Mouse (Mus musculus): ENCODE measurements around the gene Cebpe. TPM values are rescaled to one million over a fixed set of nuclear protein-coding genes. Genes with fewer than 3 reads are reported as not detected.

The Cebpe gene
- not detected for total RNA-seq (2021)
- long read RNA-seq, experiment 1 = 0 reads
- long read RNA-seq, experiment 2 = 0 reads

DNA sequence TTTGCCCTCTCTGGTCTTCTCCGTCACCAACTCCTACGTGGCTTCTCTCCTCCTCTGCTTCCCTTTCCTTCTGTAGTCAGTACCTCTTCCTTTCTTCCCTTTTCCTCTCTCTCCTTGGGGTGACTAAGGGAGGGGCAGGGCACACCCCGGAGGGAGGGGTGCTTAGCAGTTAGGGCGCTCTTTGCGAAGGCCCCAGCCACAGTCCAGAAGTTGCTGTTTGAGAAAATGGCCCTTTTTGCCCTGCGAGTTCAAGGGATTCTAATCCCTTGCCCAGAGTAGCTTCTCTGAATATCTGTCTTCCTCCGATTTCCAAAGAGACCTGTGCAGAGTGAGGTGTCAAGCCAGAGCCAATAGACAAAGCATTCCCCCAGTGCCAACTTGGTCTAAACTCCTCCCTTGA lies at the start of gene Cebpe:
Cebpe (minus strand) TSS at position 101 of the 400 bp plus-strand sequence.
- no peak for DNase-seq
- intact Hi-C loops (cut with DNase I) = no loop called here

DNA sequence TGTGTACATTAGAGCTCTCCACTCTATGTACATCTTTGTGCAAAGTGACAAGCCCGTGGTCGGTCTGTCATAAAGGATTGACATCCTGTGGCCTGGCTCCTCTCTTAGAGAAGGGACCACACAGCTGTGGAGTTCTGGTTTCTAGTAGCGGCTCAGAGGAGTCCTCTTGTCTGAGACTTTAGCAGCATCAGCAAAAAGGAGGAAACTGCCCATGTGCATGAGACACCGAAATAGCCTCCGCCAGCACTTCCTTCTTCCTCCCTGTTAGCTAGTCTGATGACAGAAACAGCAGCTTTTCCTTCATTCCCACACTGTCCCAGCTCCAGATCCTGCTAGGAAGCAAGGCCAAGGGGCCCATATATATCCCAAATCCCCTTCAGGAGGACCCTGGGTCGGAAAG lies 44.4 kb upstream of the Cebpe start:
- intact Hi-C loops (cut with DNase I) = no loop called here
- DNase-seq = no peak

DNA sequence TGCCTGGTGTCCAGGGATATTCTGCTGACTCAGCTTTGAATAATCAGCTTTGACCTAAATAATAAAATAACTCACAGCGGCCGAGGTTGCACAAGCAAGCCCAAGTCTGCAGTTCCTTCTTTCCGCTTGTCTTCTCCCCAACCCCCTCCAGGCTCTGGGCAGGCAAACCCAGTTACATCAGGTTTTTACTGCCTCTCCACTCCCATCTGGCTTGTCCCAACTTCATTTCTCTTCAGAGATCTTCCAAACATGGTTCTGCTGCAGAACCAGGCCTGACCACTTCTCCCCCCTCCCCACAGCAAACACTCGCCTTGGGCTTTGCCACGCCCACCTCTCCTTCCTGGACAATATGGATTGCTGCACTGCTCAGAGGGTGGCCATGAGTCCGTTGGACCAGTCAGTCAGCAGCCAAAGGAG lies 42.6 kb upstream of the Cebpe start:
- intact Hi-C loops (cut with DNase I) = no loop called here
- no peak for DNase-seq

DNA sequence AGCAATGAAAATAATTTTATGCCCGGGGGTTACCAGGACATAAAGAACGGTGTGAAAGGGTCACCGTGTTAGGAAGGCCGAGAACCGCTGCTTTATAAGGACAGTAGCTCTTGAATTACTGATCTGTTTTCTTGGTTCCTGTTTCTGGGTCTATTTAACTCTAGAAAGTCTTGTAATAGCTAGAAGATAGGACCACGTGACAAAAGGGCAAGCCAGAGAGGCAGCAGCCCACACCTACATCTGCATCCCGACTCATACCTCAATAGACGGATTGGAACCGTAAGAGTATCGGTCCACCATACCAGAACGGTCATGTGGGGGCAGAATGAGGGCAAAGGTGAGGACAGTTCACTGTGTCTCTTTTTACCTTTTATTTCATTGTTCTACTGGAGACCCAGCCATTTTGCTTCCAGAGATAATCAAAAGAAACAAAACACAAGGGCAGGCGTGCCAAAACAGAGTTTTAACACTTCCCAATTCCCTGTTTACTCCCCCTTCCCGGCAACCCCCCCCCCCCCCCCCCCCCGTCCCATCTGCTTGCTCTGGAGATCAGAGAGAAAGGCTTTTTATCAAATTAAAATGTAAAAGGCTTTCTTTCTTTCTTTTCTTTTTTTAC lies 42.1 kb upstream of the Cebpe start:
- intact Hi-C loops (cut with DNase I) = no loop called here
- no peak for DNase-seq

DNA sequence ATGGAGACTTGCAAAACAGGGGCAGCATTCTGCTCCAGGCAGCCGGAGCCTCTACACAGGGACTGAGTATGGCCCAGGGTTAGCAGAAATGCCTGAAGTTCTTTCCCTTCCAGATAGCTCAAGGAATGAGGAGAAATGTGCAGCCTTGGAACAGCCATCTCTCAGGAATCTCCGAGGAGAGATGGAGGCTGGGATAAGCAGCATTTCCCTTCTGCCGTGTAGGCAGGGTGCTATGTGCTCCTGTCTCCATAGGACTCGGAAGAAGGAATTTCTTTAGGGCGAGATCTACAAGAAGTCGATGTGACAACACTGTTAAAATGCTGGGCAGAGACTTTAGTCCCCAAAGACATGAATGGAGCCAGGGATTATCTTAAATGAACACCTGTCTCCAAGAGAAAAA lies 41.0 kb upstream of the Cebpe start:
- intact Hi-C loops (cut with DNase I) = no loop called here
- no peak for DNase-seq

DNA sequence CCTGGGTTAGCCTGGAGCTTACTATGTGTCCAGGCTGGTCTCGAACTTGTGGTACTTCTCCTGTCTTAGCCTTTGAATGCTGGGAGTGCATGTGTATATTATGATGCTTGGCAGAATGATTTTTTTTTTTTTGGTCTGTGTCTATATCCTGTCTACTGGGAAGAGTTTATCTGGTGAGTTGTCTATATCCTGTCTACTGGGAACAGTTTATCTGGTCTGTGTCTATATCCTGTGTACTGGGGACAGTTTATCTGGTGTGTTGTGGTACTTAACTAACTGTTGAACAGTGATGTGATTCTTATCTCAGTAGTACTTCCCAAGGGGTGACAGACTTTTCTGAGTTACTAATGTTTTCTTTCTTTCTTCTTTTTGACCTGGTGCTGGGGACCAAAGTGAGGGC lies 39.8 kb upstream of the Cebpe start:
- no peak for DNase-seq
- intact Hi-C loops (cut with DNase I) = no loop called here

DNA sequence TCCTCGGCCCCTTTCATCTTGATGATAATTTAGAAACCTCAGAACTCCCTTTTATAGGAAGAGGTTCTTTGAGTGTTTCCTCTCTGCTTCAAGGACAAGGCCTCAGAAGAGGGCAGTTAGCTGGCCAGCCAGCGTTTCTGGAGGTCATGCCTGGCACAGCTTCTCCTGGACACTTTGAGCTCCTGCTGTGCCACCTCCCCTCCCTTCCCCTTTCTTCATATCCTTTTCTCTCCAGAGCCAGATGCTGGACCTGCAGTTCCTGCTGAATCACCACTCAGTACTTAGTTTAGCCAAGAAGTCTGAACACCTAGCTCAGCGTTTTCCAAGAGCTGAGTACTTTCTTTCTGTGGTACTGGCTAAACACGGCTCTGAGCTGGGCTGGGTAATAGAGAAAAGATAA lies 37.3 kb upstream of the Cebpe start:
- intact Hi-C loops (cut with DNase I) = loop anchor here (2.0 kb wide), 1 partner anchor 32 kb away; the partner anchor contains the start of gene Slc7a8
- peak in 1 of 2 experiments; percentile 38 for DNase-seq

DNA sequence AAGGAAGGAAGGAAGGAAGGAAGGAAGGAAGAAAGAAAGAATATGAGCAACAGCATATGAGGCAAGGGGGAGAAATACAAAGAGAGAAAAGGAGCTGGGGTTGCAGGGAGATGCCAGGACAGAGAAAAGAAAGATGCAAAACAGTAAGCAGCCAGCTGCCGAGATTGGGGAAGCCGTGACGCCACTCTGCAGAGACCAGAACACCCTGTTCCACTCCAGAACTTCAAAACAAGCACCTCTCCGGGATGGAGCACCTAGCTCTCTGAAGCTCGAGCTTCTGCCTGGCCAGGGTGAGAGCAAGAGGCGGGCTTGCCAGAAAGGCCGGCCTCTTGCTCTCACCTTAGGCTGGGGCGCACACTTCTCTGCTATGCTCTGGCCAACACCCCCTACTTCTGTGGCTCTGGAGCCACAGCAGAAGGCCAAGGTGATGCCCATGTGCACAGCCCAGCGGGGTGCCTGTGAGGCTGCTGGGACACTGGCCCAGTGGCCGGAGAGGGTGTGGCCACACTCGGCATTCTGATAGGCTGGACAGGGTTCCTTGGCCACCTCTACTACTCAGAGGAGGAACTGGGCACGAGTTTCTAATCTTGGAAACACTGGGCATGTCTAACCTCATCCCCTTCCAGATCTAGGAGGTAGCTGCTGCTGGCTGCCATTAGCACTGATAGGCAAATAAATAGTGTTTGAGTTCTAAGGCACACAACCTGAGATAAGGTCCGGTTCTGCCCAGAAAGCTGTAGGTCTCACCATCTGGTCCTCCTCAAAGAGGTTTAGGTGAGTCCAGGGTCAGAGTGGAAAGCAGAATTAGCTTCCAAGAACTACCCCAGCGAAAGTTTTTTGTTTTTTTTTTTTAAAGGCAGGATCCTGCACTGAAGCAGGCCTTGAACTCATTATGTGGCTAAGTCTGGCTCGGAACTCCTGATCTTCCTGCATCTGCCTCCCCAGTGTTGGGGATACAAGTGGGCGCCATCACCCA lies 36.3 kb upstream of the Cebpe start:
- DNase-seq = peak; percentile 56 to 58
- intact Hi-C loops (cut with DNase I) = loop anchor here (2.0 kb wide), 1 partner anchor 33 kb away; the partner anchor contains the start of gene Slc7a8

DNA sequence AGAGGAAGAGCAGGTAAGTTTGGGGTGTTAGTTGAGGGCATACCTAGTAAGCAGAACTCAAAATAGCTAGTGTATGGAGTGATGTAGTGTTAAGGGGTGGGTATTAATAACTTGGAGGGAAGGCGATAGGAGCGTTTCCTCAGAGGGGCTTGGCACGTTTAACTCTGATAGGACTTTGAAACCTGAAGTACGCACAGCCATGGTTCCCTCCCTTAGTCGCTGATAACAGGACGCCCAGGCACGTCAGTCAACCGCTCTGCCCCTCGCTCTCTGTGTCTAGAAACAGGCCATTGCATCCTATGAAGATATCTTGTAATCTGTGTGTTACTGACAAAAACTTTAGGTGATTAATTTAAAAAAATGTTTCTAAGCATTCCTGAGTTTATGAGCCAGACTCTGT lies 34.1 kb upstream of the Cebpe start:
- intact Hi-C loops (cut with DNase I) = no loop called here
- DNase-seq = no peak

DNA sequence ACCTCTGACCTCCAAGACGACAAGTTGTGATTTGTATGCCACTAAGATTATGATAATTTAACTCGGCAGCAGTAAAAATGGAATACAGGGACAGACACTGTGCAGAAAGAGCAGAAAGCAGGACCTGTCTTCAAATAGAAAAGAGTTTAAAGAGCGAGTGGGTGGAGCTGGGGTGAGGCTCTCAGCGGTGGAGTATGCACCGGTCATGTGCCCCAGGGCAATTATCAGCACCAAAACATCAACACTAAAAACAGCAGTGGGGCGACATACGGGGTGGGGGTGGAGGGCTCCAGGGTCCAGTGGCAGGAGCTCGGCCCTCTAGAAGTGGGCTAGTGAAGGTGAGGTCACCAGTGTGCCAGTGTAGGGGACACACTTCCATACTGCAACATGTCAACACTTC lies 32.5 kb upstream of the Cebpe start:
- intact Hi-C loops (cut with DNase I) = no loop called here
- no peak for DNase-seq

DNA sequence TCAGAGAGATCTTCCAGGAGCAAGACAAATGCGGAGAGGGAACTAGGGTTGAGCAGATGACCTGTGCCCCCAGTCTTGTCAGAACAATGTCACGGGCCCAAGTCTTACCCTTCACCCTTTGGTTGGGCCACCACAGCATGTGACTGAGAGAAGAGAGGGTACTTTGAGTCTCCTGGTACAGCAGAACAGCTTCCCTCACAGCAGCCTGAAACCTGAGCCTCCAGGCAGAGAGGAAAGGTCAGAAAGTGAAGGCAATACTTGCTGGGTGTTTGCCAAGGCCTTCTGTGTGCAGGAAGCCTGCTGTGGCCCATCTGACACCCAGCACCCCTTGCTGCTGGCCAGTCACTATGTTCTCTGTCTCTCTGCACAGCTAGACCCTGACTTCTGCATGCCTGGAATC lies 30.4 kb upstream of the Cebpe start:
- peak in 1 of 2 experiments; percentile 64 for DNase-seq

DNA sequence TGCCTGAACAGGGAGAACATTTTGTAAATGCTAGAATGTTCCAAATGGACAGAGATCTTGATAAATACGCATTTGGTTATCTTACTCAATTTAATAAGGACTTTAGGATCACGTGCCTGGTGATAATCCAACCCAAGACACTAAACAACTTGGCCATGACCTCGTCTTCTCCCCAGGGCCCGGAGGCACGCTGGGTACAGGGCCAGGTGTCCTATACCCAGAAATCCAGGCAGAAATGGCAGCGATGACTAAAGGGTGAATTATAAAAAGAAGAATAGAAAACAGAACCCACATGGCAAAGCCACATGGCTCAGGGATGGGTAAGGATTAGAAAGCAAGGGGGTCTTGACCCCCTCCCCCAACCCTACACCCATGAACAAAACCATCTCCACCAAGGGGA lies 29.7 kb upstream of the Cebpe start:
- intact Hi-C loops (cut with DNase I) = no loop called here
- no peak for DNase-seq

More for the DNA sequence above, 30.4 kb upstream of the Cebpe start:
- intact Hi-C loops (cut with DNase I) = no loop called here

DNA sequence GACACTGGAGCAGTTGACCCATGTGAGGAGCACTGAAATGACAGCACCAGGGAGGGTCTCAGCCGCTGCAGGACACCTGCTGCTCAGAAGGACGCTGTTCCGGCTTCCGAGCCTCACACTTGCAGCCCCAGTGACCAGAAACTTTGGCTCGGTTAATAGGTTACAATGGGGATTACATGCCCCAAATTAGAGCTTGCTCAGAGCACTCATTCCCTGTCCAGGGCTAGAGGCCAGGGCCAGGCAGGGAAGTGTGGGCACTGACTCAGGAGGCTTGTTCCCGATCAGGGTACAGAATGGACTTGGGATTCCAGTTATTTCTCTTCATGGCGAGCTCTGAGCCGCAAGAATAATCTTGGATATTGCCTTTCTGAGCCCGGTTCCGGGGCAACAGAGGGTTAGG lies 25.7 kb upstream of the Cebpe start:
- DNase-seq = peak in 1 of 2 experiments; percentile 27
- intact Hi-C loops (cut with DNase I) = no loop called here

DNA sequence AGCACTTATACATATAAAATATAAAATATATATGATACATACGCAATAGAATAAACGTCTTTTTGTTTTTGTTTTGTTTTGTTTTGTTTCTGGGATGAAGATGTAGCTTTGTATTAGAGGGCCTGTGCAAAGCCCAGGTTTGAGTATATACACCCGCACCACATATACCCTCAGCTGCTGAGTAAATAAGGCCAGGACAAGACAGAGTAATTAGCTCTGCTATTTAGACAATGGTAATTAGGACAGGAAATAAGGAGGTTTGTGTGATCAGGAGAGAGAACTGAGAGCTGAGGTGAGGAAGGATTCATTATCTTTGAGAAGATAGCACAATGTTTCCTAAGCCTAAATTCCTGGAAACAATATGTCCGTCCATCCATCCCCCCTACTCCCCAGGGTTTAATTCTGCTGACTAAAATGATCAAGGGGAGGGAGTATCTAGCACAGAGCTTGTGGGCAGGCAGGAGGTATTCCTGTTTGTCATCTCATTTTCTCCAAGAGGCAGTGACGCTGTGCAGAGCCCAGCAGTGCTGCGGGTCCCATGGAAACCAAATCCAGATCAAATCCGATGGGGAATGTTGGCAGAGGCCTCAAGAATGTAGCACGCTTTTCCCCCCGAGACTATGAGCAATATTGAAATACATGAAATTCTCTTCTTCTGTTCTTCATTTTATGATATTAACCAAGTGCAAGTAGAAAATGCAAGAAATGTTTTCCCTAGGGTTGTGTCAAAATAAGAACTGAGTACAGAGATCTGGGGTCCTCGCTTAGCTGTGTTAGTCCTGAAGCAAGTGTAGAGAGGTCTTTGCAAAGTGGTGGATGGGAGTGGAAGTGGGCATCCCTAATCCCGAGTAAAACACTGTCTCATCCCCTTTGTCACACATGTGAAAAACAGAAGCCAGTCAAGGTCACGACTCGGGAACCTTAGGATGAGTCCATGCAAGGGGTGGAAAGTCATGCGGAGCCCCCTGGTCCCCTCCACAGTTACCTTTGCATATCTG lies 24.9 kb upstream of the Cebpe start:
- intact Hi-C loops (cut with DNase I) = no loop called here
- no peak for DNase-seq

DNA sequence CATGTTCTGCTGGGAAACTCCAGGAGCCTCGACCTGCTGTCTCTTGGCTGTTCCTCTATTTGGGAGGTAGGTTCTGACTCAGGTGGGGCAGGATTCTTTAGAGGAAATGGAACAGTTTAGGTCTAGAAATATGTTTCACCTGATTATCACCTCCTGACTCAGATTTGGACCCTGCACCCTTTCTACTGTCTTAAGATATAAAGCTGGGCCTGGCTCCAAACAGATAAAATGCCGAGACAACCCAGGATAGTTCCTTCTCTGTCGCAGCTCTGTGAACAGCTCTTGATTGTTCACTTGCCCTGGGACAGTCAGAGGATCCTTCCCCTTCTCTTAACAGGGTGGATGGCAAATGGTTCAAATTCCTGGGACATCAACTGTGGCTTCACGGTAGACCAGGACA lies 23.2 kb upstream of the Cebpe start:
- no peak for DNase-seq
- intact Hi-C loops (cut with DNase I) = no loop called here

DNA sequence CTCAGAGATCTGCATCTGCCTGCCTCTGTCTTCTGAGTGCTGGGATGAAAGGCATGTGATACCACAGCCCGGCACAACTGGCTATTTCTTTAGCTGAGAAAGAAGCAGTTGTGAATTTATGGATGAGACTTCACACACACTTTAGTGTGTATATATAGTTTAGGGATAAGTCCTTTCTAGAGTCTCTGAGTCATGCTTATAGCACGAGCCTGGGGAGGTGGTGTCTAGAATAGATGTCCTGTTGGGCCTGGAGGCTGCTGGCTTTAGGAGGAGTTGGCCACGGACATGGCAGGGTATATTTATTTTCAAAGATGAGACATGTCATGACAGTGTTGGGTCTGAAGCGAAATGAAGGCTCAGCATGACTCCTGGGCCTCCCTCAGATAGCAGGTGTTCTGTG lies 22.0 kb upstream of the Cebpe start:
- intact Hi-C loops (cut with DNase I) = no loop called here
- no peak for DNase-seq

DNA sequence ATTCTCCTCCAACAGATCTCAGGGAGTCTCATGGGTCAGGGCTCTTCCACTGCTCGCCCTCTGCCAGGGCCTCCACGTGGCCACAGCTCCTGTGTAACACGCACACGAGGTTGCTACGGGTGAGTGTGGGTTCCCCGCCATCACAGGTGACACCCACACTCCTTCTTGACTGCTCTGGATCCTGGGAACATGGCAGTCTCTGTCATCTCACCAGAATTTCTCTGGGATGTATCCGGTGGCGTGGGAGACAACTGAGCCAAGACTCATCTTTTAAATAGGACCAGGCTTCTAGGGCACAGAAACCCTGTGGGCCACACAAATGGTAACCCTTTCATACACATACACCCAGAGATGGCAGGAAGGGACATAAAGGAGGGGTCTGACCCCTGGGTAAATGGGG lies 20.2 kb upstream of the Cebpe start:
- intact Hi-C loops (cut with DNase I) = no loop called here
- no peak for DNase-seq

DNA sequence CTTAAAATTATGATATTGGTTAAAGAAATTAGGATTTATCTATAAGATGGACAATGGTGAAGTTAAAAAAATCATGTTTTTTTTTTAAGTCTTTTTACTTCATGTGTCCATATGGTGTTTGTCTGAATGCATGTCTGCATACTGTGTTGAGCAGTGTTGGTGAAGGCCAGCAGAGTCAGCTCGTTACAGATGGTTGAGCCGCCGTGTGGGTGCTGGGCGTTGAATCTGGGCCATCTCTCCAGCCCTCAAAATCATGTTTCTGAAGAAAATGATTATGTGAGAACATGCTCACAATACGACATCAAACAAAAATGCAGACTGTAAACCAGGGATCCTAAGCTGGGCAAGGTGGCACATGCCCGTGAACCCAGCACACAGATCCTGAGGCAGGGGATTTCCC lies 18.3 kb upstream of the Cebpe start:
- DNase-seq = no peak
- intact Hi-C loops (cut with DNase I) = no loop called here

DNA sequence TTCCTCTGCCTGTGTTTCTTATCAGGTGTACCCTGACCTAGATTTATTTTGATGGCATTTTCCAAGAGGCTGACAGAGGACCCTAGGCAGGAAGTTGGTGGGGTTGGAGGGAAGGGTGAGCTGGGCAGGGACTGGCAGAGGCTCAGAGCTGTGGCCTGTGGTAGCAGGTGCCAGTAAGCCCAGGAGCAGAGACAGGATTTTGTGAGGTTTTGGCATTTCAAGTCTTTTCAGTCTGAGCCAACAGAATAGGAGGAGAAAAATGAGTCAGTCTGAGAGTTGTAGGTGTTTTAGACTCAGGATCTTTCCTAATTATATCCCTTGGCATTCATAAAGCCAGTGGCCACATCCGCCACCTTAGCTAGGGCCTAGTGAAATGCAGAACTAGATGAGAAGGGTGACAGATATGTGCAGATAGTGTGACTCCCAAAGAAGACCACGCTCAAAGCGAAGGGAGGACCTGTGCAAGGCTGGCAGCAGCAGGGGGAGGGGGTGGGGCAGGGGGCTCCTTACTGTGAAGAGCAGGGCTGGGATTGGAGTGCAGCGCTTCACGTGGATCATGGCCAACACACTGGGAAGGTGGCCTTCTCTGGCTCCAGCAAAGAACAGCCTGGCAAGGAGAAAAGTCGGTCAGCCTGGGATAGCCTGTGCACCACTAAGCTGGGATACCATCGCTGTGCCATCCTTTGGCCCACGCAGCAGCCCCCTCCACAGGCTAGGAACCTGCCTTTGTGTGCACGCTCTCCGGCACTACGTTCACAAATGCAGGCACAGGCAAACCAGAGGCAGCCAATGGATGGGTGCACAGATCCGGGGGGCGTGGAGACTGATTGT lies 17.1 kb upstream of the Cebpe start:
- intact Hi-C loops (cut with DNase I) = no loop called here
- no peak for DNase-seq

DNA sequence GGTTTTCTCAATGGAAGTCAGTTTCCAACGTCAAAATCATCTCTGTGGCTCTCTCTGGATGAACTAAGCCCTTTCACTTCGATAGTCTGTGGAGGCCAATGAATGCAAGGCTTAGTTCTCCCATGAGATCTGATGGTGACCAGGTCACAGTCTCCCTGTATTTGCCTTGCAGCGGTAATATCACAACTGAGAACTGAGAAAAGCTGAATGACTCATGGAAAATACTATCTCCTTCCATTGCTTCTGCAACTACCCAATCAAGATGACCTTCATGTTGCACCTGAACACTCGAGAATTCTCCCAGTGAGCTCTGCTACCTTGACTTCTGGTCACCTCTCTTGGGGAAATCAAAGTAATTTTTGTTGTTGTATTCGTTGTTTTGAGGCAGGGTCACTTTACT lies 15.6 kb upstream of the Cebpe start:
- DNase-seq = no peak
- intact Hi-C loops (cut with DNase I) = no loop called here

Measured in gastrocnemius, postnatal 36 days (tissue).